Mouse (Mus musculus) adrenal gland (tissue): Measurements from ENCODE around the gene Wbp1l.

Experiments
- intact Hi-C: fragments of 180-260 bp; cut with DNase I; formaldehyde crosslinking; loops from one replicate; pipeline ENCODE4 v1.15.1; 2025

Wbp1l gene

GRCm38 (mm10) chr19:46625519-46625918 lies 26.6 kb downstream of the Wbp1l start:
- intact Hi-C loops: loop anchor here (2.0 kb wide), 1 partner anchor 17 kb away; no protein-coding TSS in a partner anchor

GRCm38 (mm10) chr19:46628403-46628802 lies 29.5 kb downstream of the Wbp1l start:
- intact Hi-C loops: no loop called here

DNA sequence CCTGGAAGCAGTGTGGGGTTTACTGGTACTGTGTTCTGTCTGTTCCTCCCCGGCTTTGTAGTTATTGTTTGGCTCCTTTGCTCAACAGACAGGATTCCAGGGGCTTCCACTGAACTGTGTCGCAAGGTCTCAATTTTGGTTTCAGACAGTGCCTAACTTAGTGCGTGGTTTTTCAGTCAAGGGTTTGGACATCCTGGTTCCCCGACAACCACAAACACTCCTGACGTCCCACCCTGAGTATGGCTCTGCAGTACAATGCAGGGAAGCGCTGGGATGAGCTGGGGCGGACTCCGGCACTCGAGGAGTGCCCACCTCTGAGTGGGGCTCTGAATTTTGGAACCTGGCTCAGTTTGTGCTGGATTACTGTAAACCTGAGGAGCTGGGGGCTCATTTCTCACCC lies 30.9 kb downstream of the Wbp1l start:
- intact Hi-C loops: no loop called here

DNA sequence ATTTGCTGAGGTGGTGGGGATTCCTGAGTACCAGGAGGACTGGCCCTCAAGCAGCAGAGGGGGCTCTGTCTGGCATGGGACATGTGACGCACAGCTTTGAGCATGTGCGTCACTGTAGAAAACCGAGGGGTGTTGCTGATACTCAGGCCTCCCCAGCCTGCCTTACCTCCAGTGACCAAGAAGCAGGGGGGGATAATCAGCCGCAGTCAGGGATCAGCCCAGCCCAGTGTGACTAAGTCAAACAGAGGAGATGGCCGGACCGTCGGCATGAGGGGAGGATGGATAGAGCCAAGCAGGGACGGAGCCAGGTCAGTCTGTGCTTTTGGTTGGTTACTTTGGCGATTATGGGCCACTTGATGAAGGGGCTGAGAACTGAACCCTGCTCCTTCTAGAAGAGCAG lies 32.8 kb downstream of the Wbp1l start:
- intact Hi-C loops: no loop called here

- intact Hi-C loops: no loop called here
Observed at GRCm38 (mm10) chr19:46635766-46636165, 36.9 kb downstream of the Wbp1l start.

- intact Hi-C loops: no loop called here
Observed at GRCm38 (mm10) chr19:46637598-46637997, 38.7 kb downstream of the Wbp1l start.

- intact Hi-C loops: no loop called here
Observed at GRCm38 (mm10) chr19:46639053-46639452, 40.2 kb downstream of the Wbp1l start.

DNA sequence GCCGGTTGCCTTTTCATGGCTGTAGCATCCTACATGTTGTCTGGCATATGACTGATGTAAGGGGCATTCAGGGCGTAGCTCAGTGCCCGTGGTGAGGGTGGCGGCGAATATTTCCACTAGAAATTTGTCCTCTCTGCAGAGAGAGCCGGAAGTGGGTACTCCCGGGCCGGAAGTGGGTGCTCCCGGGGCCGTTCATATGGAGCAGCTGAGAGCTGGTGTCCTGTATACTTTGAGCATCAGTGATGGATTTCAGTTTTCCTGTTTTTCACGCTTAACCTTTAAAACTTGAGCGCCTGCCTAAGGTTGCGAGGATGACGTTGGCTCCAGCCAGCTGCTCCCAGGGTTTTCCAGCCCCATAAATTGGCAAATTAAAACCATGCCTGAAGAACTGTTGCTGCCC lies 40.6 kb downstream of the Wbp1l start:
- intact Hi-C loops: no loop called here

DNA sequence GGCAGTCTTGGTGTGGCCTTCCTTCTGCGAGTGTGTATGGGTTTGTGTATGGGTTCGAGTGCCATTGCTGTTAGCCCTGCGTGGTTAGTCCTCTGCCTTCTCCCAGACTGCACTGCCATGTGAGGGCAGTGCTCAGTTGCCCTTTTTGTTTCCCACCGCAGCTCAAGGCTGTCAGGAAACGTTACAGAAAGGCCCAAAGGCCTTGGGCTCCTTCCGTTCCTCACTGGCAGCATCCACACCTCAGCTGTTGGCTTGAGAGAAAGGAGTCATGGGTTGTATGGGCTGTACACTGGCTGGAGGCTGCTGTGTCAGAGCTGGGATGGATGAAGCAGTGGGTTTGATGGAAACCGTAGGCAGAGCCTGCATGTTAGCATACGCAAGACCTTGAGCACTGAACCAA lies 41.9 kb downstream of the Wbp1l start:
- intact Hi-C loops: loop anchor here (5.0 kb wide), 1 partner anchor 33 kb away; no protein-coding TSS in a partner anchor

GRCm38 (mm10) chr19:46641420-46642085 lies 42.7 kb downstream of the Wbp1l start:
- intact Hi-C loops: loop anchor here (5.0 kb wide), 1 partner anchor 34 kb away; no protein-coding TSS in a partner anchor

- intact Hi-C loops: loop anchor here (5.0 kb wide), 1 partner anchor 35 kb away; no protein-coding TSS in a partner anchor
Observed at GRCm38 (mm10) chr19:46642136-46642753, 43.4 kb downstream of the Wbp1l start.

DNA sequence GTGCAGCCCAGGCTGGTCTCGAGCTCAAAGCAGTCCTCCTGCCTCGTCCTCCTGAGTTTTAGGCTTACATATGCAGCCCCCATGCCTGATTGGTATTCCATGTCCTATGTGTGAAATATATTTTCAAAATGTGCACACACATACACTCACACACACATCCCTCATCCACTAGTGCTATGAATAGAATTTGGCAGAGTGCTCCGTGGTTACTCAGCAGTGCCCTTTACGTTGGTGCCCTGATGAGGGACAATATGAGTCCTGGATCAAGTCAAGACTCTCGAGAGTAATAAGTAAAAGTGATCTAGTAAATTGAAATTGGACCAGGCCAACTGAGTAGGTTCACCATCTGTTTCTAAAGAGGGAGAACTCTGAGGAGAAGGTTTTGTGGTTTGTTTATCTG lies 44.4 kb downstream of the Wbp1l start:
- intact Hi-C loops: loop anchor here (5.0 kb wide), 1 partner anchor 36 kb away; no protein-coding TSS in a partner anchor

DNA sequence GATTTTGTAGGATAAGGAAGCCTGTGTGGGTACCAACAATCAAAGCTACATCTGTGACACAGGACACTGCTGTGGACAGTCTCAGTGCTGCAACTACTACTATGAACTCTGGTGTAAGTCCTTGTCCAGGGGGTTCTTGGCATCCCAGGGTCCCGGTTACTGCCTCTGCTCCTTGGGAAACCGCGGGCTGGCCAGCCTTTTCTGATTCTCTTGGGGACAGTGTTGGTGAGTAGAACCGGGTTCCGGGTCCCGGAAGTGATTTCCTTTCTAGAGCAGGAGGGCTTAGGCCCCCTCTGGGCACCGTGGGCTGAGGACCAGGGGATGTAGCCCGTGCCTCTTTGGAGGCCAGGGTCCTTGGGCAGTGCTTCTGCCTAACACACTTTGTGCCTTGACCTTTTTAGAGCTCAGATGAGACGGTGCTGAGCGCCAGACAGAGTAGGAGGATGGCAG lies 45.5 kb downstream of the Wbp1l start:
- intact Hi-C loops: loop anchor here (5.0 kb wide), 1 partner anchor 37 kb away; no protein-coding TSS in a partner anchor

DNA sequence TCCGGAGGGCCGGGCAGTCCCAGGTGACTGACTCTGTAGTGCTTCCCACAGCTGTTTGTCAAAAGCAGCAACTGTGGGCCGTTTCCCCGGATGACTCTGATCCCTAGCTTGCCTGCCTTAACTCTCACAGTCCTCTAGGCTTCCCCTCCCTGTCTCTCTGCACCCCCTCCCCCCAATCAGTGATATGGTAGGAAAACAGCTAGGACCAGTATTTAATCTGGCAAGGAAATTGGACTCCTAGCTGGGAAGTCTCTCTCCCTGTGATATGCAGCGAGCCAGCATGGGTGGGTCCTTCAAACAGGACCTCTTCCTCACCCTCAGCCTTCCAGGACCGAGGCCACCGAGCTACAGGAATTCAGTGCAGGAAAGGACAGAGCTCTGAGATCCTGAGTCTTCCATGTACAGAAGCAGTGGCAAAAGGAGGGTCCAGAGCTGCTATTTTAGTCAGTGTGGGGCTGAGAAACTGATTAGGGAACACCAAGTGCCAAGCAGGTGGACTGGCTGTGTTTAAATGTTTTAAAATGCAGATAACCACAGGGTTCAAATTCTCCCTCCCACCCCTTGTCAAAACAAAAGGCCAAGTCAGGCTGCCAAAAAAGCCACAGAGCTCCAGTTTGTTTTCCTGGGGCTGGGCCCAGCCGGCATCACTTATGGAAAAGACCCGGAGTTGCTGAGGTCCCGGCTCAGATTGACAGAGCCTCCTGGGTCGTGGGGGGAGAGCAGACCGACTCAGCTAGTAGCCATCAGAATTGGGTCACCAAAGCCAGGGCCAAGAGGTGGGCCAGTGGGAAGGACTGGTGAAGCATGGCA lies 46.1 kb downstream of the Wbp1l start:
- intact Hi-C loops: loop anchor here (5.0 kb wide), 1 partner anchor 38 kb away; no protein-coding TSS in a partner anchor

- intact Hi-C loops: no loop called here
Observed at GRCm38 (mm10) chr19:46646041-46646481, 47.2 kb downstream of the Wbp1l start.

GRCm38 (mm10) chr19:46647254-46647653 lies 48.4 kb downstream of the Wbp1l start:
- intact Hi-C loops: no loop called here

- intact Hi-C loops: no loop called here
Observed at GRCm38 (mm10) chr19:46647850-46648249, 49.0 kb downstream of the Wbp1l start.

DNA sequence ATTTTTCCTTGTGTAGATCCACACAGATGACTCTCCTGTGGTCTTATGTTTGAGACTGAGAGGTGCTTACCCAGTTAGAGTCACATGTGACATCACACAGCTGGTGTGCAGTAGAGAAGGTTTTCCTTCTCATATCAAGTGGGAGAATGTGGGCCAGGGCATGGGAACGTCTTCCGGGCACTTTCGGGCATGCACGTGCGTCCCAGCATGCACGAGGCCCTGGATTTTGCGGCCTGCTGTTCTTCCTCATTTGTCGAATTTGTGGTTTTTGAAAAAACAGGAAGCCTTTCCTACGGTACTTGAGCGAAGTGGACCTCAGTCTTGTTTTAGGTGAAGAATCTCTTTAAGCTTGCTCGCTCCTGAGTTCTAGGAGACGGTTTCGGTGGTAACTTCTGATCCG lies 49.7 kb downstream of the Wbp1l start:
- intact Hi-C loops: no loop called here

GRCm38 (mm10) chr19:46653188-46653587 lies 54.3 kb downstream of the Wbp1l start:
- intact Hi-C loops: no loop called here

GRCm38 (mm10) chr19:46653616-46654235 lies 54.8 kb downstream of the Wbp1l start:
- intact Hi-C loops: no loop called here

DNA sequence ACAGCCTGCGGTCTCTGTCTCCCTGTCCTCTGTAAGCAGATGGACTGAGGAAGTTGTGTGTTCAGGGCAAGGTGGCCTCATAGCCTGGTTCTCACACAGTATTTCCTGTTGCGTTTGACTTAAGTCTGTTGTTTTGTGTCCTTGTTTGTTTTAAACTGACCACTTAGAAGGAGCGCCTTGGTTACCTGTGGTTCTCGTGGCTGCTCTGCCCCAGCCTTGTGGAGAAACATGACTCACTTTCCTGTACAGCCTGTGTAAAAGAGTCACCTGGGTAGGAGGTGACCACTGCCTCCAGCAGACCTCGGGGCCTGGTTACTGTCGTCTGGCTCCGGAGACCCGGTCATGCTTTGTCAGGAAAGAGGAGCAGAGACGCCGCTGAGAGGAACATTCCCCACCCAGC lies 56.7 kb downstream of the Wbp1l start:
- intact Hi-C loops: loop anchor here (5.0 kb wide), 1 partner anchor 68 kb away; no protein-coding TSS in a partner anchor
